Mouse (Mus musculus): Measurements from ENCODE around the gene Zp1.

Zp1 gene

GRCm38 (mm10) chr19:10920532-10920931 is at the start of gene Zp1:
Gene Zp1, minus strand, starts transcription at chr19:10920632.
- in situ Hi-C loops (cut with MboI; ENCODE audit: low pct_unique_long_range_greater_than_20kb in 1 of 2, low sequenced_read_pairs in 2 of 2, unreplicated experiment in 1 of 2), result no loop called here

- in situ Hi-C loops (cut with MboI; ENCODE audit: low pct_unique_long_range_greater_than_20kb in 1 of 2, low sequenced_read_pairs in 2 of 2, unreplicated experiment in 1 of 2), result no loop called here
Observed at GRCm38 (mm10) chr19:10968578-10968977, 48.1 kb upstream of the Zp1 start.

GRCm38 (mm10) chr19:10965721-10966120 is 45.3 kb upstream of the Zp1 start:
- in situ Hi-C loops (cut with MboI; ENCODE audit: low pct_unique_long_range_greater_than_20kb in 1 of 2, low sequenced_read_pairs in 2 of 2, unreplicated experiment in 1 of 2), result no loop called here

- in situ Hi-C loops (cut with MboI; ENCODE audit: low pct_unique_long_range_greater_than_20kb in 1 of 2, low sequenced_read_pairs in 2 of 2, unreplicated experiment in 1 of 2), result loop anchor here in 1 of 2 experiments (10.0 kb wide), 1 partner anchor 245 kb away; no protein-coding TSS in a partner anchor
Observed at GRCm38 (mm10) chr19:10959978-10960346, 39.5 kb upstream of the Zp1 start.

- in situ Hi-C loops (cut with MboI; ENCODE audit: low pct_unique_long_range_greater_than_20kb in 1 of 2, low sequenced_read_pairs in 2 of 2, unreplicated experiment in 1 of 2), result loop anchor here in 1 of 2 experiments (10.0 kb wide), 1 partner anchor 245 kb away; no protein-coding TSS in a partner anchor
Observed at GRCm38 (mm10) chr19:10959085-10959977, 38.9 kb upstream of the Zp1 start.

GRCm38 (mm10) chr19:10952021-10952939 is 31.8 kb upstream of the Zp1 start:
- in situ Hi-C loops (cut with MboI; ENCODE audit: low pct_unique_long_range_greater_than_20kb in 1 of 2, low sequenced_read_pairs in 2 of 2, unreplicated experiment in 1 of 2), result loop anchor here in 1 of 2 experiments (10.0 kb wide), 1 partner anchor 237 kb away; no protein-coding TSS in a partner anchor

- in situ Hi-C loops (cut with MboI; ENCODE audit: low pct_unique_long_range_greater_than_20kb in 1 of 2, low sequenced_read_pairs in 2 of 2, unreplicated experiment in 1 of 2), result no loop called here
Observed at GRCm38 (mm10) chr19:10949558-10949957, 29.1 kb upstream of the Zp1 start.

GRCm38 (mm10) chr19:10949112-10949511 is 28.7 kb upstream of the Zp1 start, which contains the start of gene Ccdc86:
Gene Ccdc86, minus strand, starts transcription at chr19:10949266.
- in situ Hi-C loops (cut with MboI; ENCODE audit: low pct_unique_long_range_greater_than_20kb in 1 of 2, low sequenced_read_pairs in 2 of 2, unreplicated experiment in 1 of 2), result no loop called here

GRCm38 (mm10) chr19:10948416-10948815 is 28.0 kb upstream of the Zp1 start:
- in situ Hi-C loops (cut with MboI; ENCODE audit: low pct_unique_long_range_greater_than_20kb in 1 of 2, low sequenced_read_pairs in 2 of 2, unreplicated experiment in 1 of 2), result no loop called here

GRCm38 (mm10) chr19:10947219-10947618 is 26.8 kb upstream of the Zp1 start:
- in situ Hi-C loops (cut with MboI; ENCODE audit: low pct_unique_long_range_greater_than_20kb in 1 of 2, low sequenced_read_pairs in 2 of 2, unreplicated experiment in 1 of 2), result no loop called here

- in situ Hi-C loops (cut with MboI; ENCODE audit: low pct_unique_long_range_greater_than_20kb in 1 of 2, low sequenced_read_pairs in 2 of 2, unreplicated experiment in 1 of 2), result no loop called here
Observed at GRCm38 (mm10) chr19:10946506-10946905, 26.1 kb upstream of the Zp1 start.

- in situ Hi-C loops (cut with MboI; ENCODE audit: low pct_unique_long_range_greater_than_20kb in 1 of 2, low sequenced_read_pairs in 2 of 2, unreplicated experiment in 1 of 2), result no loop called here
Observed at GRCm38 (mm10) chr19:10943955-10944354, 23.5 kb upstream of the Zp1 start.

- in situ Hi-C loops (cut with MboI; ENCODE audit: low pct_unique_long_range_greater_than_20kb in 1 of 2, low sequenced_read_pairs in 2 of 2, unreplicated experiment in 1 of 2), result no loop called here
Observed at GRCm38 (mm10) chr19:10940801-10941457, 20.5 kb upstream of the Zp1 start.

GRCm38 (mm10) chr19:10940097-10940800 is 19.8 kb upstream of the Zp1 start:
- in situ Hi-C loops (cut with MboI; ENCODE audit: low pct_unique_long_range_greater_than_20kb in 1 of 2, low sequenced_read_pairs in 2 of 2, unreplicated experiment in 1 of 2), result no loop called here

GRCm38 (mm10) chr19:10938771-10939170 is 18.3 kb upstream of the Zp1 start:
- in situ Hi-C loops (cut with MboI; ENCODE audit: low pct_unique_long_range_greater_than_20kb in 1 of 2, low sequenced_read_pairs in 2 of 2, unreplicated experiment in 1 of 2), result loop anchor here in 1 of 2 experiments (5.0 kb wide), 1 partner anchor 39 kb away; no protein-coding TSS in a partner anchor

- in situ Hi-C loops (cut with MboI; ENCODE audit: low pct_unique_long_range_greater_than_20kb in 1 of 2, low sequenced_read_pairs in 2 of 2, unreplicated experiment in 1 of 2), result loop anchor here in 1 of 2 experiments (5.0 kb wide), 1 partner anchor 40 kb away; no protein-coding TSS in a partner anchor
Observed at GRCm38 (mm10) chr19:10937110-10937563, 16.7 kb upstream of the Zp1 start, which contains the start of gene Ptgdr2. Gene Ptgdr2, plus strand, starts transcription at chr19:10937160.

GRCm38 (mm10) chr19:10936077-10936476 is 15.6 kb upstream of the Zp1 start:
- in situ Hi-C loops (cut with MboI; ENCODE audit: low pct_unique_long_range_greater_than_20kb in 1 of 2, low sequenced_read_pairs in 2 of 2, unreplicated experiment in 1 of 2), result loop anchor here in 1 of 2 experiments (5.0 kb wide), 1 partner anchor 41 kb away; no protein-coding TSS in a partner anchor

All from mouse embryonic stem cell (cell line).